Mouse (Mus musculus) small intestine, adult 2 months (tissue): ENCODE results near the gene Zfp422.

Source experiments
- CTCF ChIP-seq: fragments of 200-500 bp; IDR thresholded peaks from 2 replicates; pipeline ENCODE4 v1.5.1; 2012; ENCODE audit warnings: low read depth, mild to moderate bottlenecking, control low read depth, inconsistent platforms, low read length, moderate library complexity, mixed read lengths; ENCODE audit not compliant: insufficient replicate concordance, insufficient read length; ENCODE audit errors: extremely low read depth
- POLR2A ChIP-seq: fragments of 200-500 bp; IDR thresholded peaks from 2 replicates; pipeline ENCODE4 v1.6.1; 2012; ENCODE audit warnings: low read depth, mild to moderate bottlenecking, control low read depth, inconsistent platforms, low read length, moderate library complexity

DNA sequence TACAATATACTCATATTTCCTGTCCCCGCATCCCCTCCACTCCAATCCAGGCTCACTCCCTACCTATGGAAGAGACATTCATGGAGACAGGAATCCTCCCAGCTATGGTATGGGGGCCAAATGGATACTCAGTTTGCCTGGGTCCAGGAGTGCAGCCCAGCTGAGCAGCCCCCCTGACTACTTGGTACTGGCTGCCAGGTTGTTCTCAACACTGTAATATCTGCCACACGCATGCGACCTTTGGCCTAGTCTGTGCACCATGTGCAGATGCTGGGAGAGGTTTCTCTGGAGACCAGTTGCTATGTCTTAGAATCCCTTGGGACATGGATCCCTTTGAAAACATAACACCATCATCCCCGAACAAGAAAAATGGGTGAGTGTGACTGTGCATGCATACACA lies 43.0 kb upstream of the Zfp422 start:
- TF ChIP-seq CTCF (no peak), POLR2A (no peak)
